Mouse (Mus musculus): Measurements from ENCODE around the gene Anapc16. TPM values are rescaled to one million over a fixed set of nuclear protein-coding genes. Genes with fewer than 3 reads are reported as not detected.

Gene Anapc16
- polyA plus RNA-seq (2015; fragmentation: Nextera tagmentation; extraction: Ambion mirVana): 84.7 and 93.3 TPM in 2 replicates

GRCm38 (mm10) chr10:60002673-60003212 is at the start of gene Anapc16, which contains the start of gene Ascc1:
Gene Anapc16, minus strand, starts transcription at chr10:60003135.
Gene Ascc1, plus strand, starts transcription at chr10:60002805.
- peaks cover 30% of the 10 kb centered on the region for H3K36me3 ChIP-seq
- H3K27ac ChIP-seq (replicated peaks): peak within 1 kb of the TSS; percentile 96
- no peaks in the 10 kb centered on the region for H3K9me3 ChIP-seq
- no peaks in the 10 kb centered on the region for H3K27me3 ChIP-seq (replicated peaks)
- 0% methylated on average over 51 of the region's 51 CpGs for WGBS
- peaks cover 24% of the 10 kb centered on the region for H3K4me1 ChIP-seq
- H3K4me3 ChIP-seq: peak within 1 kb of the TSS; percentile 60
- peak within 1 kb of the TSS; percentile 86 for H3K9ac ChIP-seq
- peak within 1 kb of the TSS; percentile 92 for H3K4me2 ChIP-seq
- peak; percentile 95 for ATAC-seq (ENCODE audit: extremely low read depth, insufficient number of reproducible peaks, low FRiP score, low TSS enrichment)

DNA sequence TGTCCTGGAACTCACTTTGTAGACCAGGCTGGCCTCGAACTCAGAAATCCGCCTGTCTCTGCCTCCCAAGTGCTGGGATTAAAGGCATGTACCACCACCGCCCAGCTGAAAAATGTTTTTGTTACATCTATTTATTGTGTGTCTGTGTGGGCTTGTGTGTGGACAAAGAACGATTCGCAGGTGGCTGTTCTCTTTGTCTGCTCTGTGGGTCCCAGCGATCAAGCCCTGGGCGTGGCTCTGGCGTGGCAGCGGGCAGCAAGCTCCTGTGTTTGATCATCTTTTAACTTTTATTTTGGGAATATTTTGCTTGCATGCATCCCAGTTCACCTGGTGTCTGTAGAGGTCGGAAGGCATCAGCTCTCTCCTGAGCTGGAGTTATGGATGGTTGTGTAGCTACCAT is 47.6 kb upstream of the Anapc16 start:
- 85% methylated on average over 10 of the region's 10 CpGs for WGBS
- Histone ChIP-seq H3K27me3 (replicated peaks) (no peaks in the 10 kb centered on the region), H3K36me3 (peaks cover 34% of the 10 kb centered on the region), H3K4me3 (no peak overlapping the region), H3K9ac (no peak overlapping the region), H3K27ac (replicated peaks) (no peak overlapping the region), H3K4me1 (no peaks in the 10 kb centered on the region), H3K9me3 (peaks cover 5% of the 10 kb centered on the region; the same call in 1 of the 2 replicates), H3K4me2 (no peak overlapping the region)
- no peak for ATAC-seq (ENCODE audit: extremely low read depth, insufficient number of reproducible peaks, low FRiP score, low TSS enrichment)

GRCm38 (mm10) chr10:60046696-60047095 is 43.8 kb upstream of the Anapc16 start:
- Histone ChIP-seq H3K27me3 (replicated peaks) (no peaks in the 10 kb centered on the region), H3K36me3 (peaks cover 37% of the 10 kb centered on the region), H3K9me3 (peaks cover 5% of the 10 kb centered on the region; the same call in 1 of the 2 replicates), H3K4me1 (no peaks in the 10 kb centered on the region), H3K4me3 (no peak overlapping the region), H3K9ac (no peak overlapping the region), H3K4me2 (no peak overlapping the region), H3K27ac (replicated peaks) (no peak overlapping the region)
- WGBS: 68% methylated on average over 5 of the region's 5 CpGs
- no peak for ATAC-seq (ENCODE audit: extremely low read depth, insufficient number of reproducible peaks, low FRiP score, low TSS enrichment)

DNA sequence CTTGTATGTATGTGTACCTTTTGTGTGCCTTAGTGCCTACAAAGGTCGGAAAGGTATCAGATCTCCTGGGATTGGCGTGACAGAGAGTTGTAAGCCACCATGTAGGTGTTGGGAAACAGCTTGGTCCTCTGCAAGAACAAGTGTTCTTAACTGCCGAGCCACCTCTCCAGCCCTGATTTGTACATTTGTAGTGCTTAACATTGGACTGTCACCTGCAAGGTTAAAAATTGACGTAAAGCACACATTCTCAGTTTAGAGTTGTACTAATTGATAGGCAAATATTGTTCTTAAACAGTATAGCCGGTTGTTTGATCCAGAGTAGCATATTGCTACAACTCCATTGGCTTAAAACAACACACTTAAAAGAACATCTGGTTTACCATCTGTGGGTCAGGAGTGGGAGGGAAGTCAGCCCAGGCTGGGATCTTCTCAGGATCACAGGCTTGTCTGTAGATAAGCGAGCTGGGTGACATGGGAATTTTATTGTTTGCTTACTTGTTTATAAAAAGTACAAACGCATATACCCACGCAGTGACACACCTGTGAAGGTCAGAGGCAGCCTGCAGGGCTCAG is 39.5 kb upstream of the Anapc16 start:
- Histone ChIP-seq H3K4me2 (no peak overlapping the region), H3K27ac (replicated peaks) (no peak overlapping the region), H3K9me3 (no peaks in the 10 kb centered on the region), H3K4me3 (no peak overlapping the region), H3K36me3 (peaks cover 6% of the 10 kb centered on the region; the same call in 1 of the 2 replicates), H3K4me1 (no peaks in the 10 kb centered on the region), H3K27me3 (replicated peaks) (no peaks in the 10 kb centered on the region), H3K9ac (no peak overlapping the region)
- no peak for ATAC-seq (ENCODE audit: extremely low read depth, insufficient number of reproducible peaks, low FRiP score, low TSS enrichment)
- 78% methylated on average over 8 of the region's 8 CpGs for WGBS

- no peak for ATAC-seq (ENCODE audit: extremely low read depth, insufficient number of reproducible peaks, low FRiP score, low TSS enrichment)
- no peak overlapping the region for H3K4me2 ChIP-seq
- H3K27me3 ChIP-seq (replicated peaks): no peaks in the 10 kb centered on the region
- peaks cover 19% of the 10 kb centered on the region for H3K4me1 ChIP-seq
- no peaks in the 10 kb centered on the region for H3K36me3 ChIP-seq
- H3K4me3 ChIP-seq: no peak overlapping the region
- WGBS: 52% methylated on average over 4 of the region's 4 CpGs
- no peak overlapping the region for H3K9ac ChIP-seq
- H3K27ac ChIP-seq (replicated peaks): no peak overlapping the region
- no peaks in the 10 kb centered on the region for H3K9me3 ChIP-seq
These were observed 32.8 kb upstream of the Anapc16 start for GRCm38 (mm10) chr10:60035744-60036143.

- no peaks in the 10 kb centered on the region for H3K9me3 ChIP-seq
- H3K27me3 ChIP-seq (replicated peaks): no peaks in the 10 kb centered on the region
- peaks cover 19% of the 10 kb centered on the region for H3K4me1 ChIP-seq
- H3K36me3 ChIP-seq: no peaks in the 10 kb centered on the region
- no peak overlapping the region for H3K27ac ChIP-seq (replicated peaks)
- no peak overlapping the region for H3K4me2 ChIP-seq
- no peak overlapping the region for H3K9ac ChIP-seq
- whole genome bisulfite sequencing: 60% methylated on average over 3 of the region's 3 CpGs
- H3K4me3 ChIP-seq: no peak overlapping the region
- ATAC-seq (ENCODE audit: extremely low read depth, insufficient number of reproducible peaks, low FRiP score, low TSS enrichment): no peak
These were observed 31.7 kb upstream of the Anapc16 start for GRCm38 (mm10) chr10:60034621-60035020.

DNA sequence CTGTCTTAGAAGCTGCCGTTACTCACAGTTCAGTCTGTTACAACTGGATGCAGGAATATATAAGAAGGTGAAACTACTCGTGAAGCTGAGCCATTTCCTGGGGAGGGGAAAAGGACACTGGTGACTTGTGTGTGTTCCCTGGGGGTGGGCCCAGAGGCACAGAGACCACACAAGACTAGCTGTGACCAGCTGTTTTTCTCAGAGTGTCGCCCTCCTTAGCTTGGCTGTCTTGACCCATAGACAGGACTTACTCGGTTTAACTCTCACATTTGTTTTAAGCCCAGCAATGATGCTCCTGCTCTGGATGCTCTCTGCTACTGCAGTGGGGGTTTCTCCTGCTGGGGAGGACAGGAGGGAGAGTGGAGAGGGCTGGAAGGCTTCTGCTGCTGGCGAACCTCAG is 30.1 kb upstream of the Anapc16 start:
- Histone ChIP-seq H3K4me2 (no peak overlapping the region), H3K9me3 (no peaks in the 10 kb centered on the region), H3K9ac (peak overlapping the region; percentile 5; the same call in 1 of the 2 replicates), H3K27me3 (replicated peaks) (no peaks in the 10 kb centered on the region), H3K4me3 (no peak overlapping the region), H3K27ac (replicated peaks) (no peak overlapping the region), H3K4me1 (peaks cover 19% of the 10 kb centered on the region), H3K36me3 (no peaks in the 10 kb centered on the region)
- no peak for ATAC-seq (ENCODE audit: extremely low read depth, insufficient number of reproducible peaks, low FRiP score, low TSS enrichment)
- 40% methylated on average over 5 of the region's 5 CpGs for WGBS

DNA sequence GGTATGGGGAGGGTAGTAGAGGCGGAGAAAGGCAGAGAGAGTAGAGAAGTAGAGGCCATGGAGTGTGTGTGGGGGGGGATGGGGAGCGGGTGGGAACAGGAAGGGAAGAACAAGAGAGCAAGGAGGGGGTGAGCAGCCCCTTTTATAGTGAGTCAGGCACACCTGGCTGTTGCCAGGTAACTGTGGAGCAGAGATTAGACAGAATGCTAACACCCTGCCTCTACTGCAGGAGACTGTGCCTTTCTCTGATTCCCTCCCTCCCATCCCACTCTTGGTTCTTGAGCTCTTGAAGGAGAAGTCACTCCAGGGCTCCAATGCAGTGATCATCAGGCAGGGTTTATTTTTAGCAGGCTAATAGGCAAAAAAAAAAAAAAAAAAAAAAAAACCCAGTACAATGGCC is 29.7 kb upstream of the Anapc16 start:
- H3K36me3 ChIP-seq: no peaks in the 10 kb centered on the region
- no peaks in the 10 kb centered on the region for H3K9me3 ChIP-seq
- H3K4me1 ChIP-seq: peaks cover 19% of the 10 kb centered on the region
- H3K9ac ChIP-seq: no peak overlapping the region
- WGBS: 63% methylated on average over 2 of the region's 2 CpGs
- H3K4me2 ChIP-seq: no peak overlapping the region
- no peak overlapping the region for H3K4me3 ChIP-seq
- no peak overlapping the region for H3K27ac ChIP-seq (replicated peaks)
- no peak for ATAC-seq (ENCODE audit: extremely low read depth, insufficient number of reproducible peaks, low FRiP score, low TSS enrichment)
- no peaks in the 10 kb centered on the region for H3K27me3 ChIP-seq (replicated peaks)

- ATAC-seq (ENCODE audit: extremely low read depth, insufficient number of reproducible peaks, low FRiP score, low TSS enrichment): no peak
- no peaks in the 10 kb centered on the region for H3K27me3 ChIP-seq (replicated peaks)
- no peak overlapping the region for H3K9ac ChIP-seq
- no peaks in the 10 kb centered on the region for H3K9me3 ChIP-seq
- WGBS: 63% methylated on average over 2 of the region's 2 CpGs
- no peak overlapping the region for H3K4me2 ChIP-seq
- peaks cover 19% of the 10 kb centered on the region for H3K4me1 ChIP-seq
- H3K36me3 ChIP-seq: no peaks in the 10 kb centered on the region
- no peak overlapping the region for H3K4me3 ChIP-seq
- H3K27ac ChIP-seq (replicated peaks): no peak overlapping the region
These were observed 29.1 kb upstream of the Anapc16 start for GRCm38 (mm10) chr10:60031985-60032384.

DNA sequence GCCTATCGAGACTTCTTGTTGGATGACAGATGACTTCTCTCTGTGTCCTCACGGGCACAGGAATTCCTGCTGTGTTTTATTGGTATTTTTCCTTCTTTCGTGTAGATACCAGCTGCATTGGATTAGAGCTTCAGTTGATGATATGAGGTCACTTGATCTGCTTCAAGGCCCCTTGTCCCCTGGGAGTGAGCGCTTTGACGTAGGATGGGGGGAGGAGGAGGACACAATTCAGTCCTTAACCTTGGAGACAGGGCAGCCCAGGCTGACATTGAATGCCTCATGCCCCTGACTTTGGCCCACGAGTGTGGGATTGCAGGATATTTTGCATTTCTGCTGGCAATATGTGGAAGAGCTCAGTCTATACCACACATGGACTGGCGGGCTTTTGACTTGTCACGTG is 28.6 kb upstream of the Anapc16 start:
- Histone ChIP-seq H3K9me3 (no peaks in the 10 kb centered on the region), H3K36me3 (no peaks in the 10 kb centered on the region), H3K4me1 (peaks cover 23% of the 10 kb centered on the region), H3K27me3 (replicated peaks) (no peaks in the 10 kb centered on the region), H3K4me3 (no peak overlapping the region), H3K4me2 (no peak overlapping the region), H3K27ac (replicated peaks) (no peak overlapping the region), H3K9ac (no peak overlapping the region)
- WGBS: 70% methylated on average over 8 of the region's 8 CpGs
- no peak for ATAC-seq (ENCODE audit: extremely low read depth, insufficient number of reproducible peaks, low FRiP score, low TSS enrichment)

DNA sequence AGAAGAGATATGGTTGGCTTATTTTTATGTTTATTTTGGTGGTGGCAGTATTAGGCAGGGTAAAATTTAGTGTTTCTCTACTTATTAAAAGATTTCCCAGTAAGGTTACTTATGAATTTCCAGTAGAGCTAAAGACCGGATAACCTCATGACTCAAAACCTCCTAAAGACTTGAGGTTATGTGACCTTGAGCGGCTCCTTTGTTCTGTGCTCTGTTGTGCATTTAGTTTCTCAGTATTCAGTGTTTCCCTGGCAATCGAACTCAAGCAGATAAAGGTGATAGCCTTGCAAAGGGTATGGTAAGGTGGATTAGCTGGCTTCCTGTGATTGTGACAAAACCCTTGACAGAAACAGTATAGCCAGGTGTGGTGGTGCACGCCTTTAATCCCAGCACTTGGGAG is 26.5 kb upstream of the Anapc16 start:
- Histone ChIP-seq H3K4me3 (no peak overlapping the region), H3K9me3 (no peaks in the 10 kb centered on the region), H3K4me1 (peaks cover 28% of the 10 kb centered on the region), H3K4me2 (no peak overlapping the region), H3K9ac (no peak overlapping the region), H3K36me3 (peaks cover 3% of the 10 kb centered on the region; the same call in 1 of the 2 replicates), H3K27ac (replicated peaks) (no peak overlapping the region), H3K27me3 (replicated peaks) (no peaks in the 10 kb centered on the region)
- no peak for ATAC-seq (ENCODE audit: extremely low read depth, insufficient number of reproducible peaks, low FRiP score, low TSS enrichment)
- WGBS: 86% methylated on average over 4 of the region's 4 CpGs

DNA sequence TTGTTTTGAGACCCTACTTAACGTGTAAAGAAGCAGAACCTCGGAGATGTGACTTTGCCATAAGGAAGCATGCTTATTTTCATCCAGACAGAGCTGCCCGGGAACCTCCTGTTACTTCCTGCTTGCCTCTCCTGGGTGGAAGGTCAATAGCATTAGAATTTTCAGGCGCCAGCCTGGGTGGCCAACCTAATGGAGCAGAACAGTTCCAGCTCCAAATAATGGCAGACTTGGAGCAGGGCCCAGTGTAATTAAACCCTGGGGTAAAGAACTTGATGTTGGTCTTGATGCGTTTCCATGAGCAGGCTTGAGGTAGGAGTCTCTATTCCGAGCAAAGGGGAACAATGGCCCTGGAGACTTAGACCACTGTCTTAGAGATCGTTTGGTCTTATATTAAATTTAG is 26.0 kb upstream of the Anapc16 start:
- peaks cover 3% of the 10 kb centered on the region; the same call in 1 of the 2 replicates for H3K36me3 ChIP-seq
- no peak overlapping the region for H3K9ac ChIP-seq
- no peaks in the 10 kb centered on the region for H3K9me3 ChIP-seq
- H3K4me3 ChIP-seq: no peak overlapping the region
- no peaks in the 10 kb centered on the region for H3K27me3 ChIP-seq (replicated peaks)
- no peak overlapping the region for H3K27ac ChIP-seq (replicated peaks)
- peaks cover 28% of the 10 kb centered on the region for H3K4me1 ChIP-seq
- no peak for ATAC-seq (ENCODE audit: extremely low read depth, insufficient number of reproducible peaks, low FRiP score, low TSS enrichment)
- no peak overlapping the region for H3K4me2 ChIP-seq
- 77% methylated on average over 7 of the region's 7 CpGs for WGBS
